Mouse (Mus musculus) thymus, adult 2 months (tissue): ENCODE measurements around the gene Poldip3. TPM values are rescaled to one million over a fixed set of nuclear protein-coding genes. Genes with fewer than 3 reads are reported as not detected.
A peak's percentile ranks its signal among the peaks of the same experiment; 100 is the strongest.
"Not testable (repeated sequence)": the region's sequence is repeated elsewhere in the genome, so short reads cannot be mapped to it uniquely, and the experiment has no call there.

Experiments used
- DNase-seq: peaks from one replicate; pipeline ENCODE4 v3.0.0; 2021
- H3K27ac ChIP-seq: fragments of 200-500 bp; 2 replicates; pipeline ENCODE4 v1.5.1; 2012; ENCODE audit warnings: low read length, control low read depth; ENCODE audit not compliant: control insufficient read depth, insufficient read depth
- H3K27me3 ChIP-seq: fragments of 200-500 bp; 2 replicates; pipeline ENCODE4 v1.6.1; 2012; ENCODE audit warnings: mild to moderate bottlenecking, low read length, moderate library complexity, mixed read lengths; ENCODE audit not compliant: control insufficient read depth, insufficient read depth
- H3K36me3 ChIP-seq: fragments of 200-500 bp; 2 replicates; pipeline ENCODE4 v1.6.1; 2012; ENCODE audit warnings: mild to moderate bottlenecking, low read length, moderate library complexity; ENCODE audit not compliant: control insufficient read depth, insufficient read depth
- H3K4me1 ChIP-seq: fragments of 200-500 bp; replicated peaks from 2 replicates; pipeline ENCODE4 v1.6.1; 2012; ENCODE audit warnings: low read length; ENCODE audit not compliant: control insufficient read depth, insufficient read depth
- H3K4me3 ChIP-seq: fragments of 200-500 bp; 2 replicates; pipeline ENCODE4 v1.5.1; 2012; ENCODE audit warnings: mild to moderate bottlenecking, low read length, control low read depth, moderate library complexity; ENCODE audit not compliant: control insufficient read depth, insufficient read depth
- CTCF ChIP-seq: fragments of 200-500 bp; IDR thresholded peaks from 2 replicates; pipeline ENCODE4 v1.5.1; 2012; ENCODE audit warnings: mild to moderate bottlenecking, control low read depth, low read length, moderate library complexity, borderline replicate concordance; ENCODE audit not compliant: control insufficient read depth, poor library complexity, insufficient read depth; ENCODE audit errors: extremely low read depth
- POLR2A ChIP-seq: fragments of 200-500 bp; IDR thresholded peaks from 2 replicates; pipeline ENCODE4 v1.6.1; 2012; ENCODE audit warnings: mild to moderate bottlenecking, low read length, control low read depth, moderate library complexity; ENCODE audit not compliant: control insufficient read depth, poor library complexity, insufficient read depth; ENCODE audit errors: extremely low read depth
- WGBS: fragments of 180-500 bp; shearing (Covaris S2); methylation state at CpG from one replicate; pipeline ENCODE4 v1.1.7; 2018; 5-methylcytosine and 5-hydroxymethylcytosine counted together
- polyA plus RNA-seq: library from polyadenylated mRNA; depleted of rRNA; stranded (reverse); fragments of >200 nt; gene quantifications from 2 replicates; pipeline ENCODE4 v1.2.3, GENCODE M21; 2012

Gene Poldip3
- polyA plus RNA-seq, 1 experiment = 108 TPM

- WGBS = under 1% methylated on average over 40 of the region's 41 CpGs
- Histone ChIP-seq H3K27ac (peak overlapping the region; percentile 83), H3K36me3 (no peaks in the 10 kb centered on the region), H3K4me1 (peaks cover 9% of the 10 kb centered on the region), H3K27me3 (no peaks in the 10 kb centered on the region), H3K4me3 (peak overlapping the region; percentile 98)
- TF ChIP-seq CTCF (no peak), POLR2A (no peak)
- DNase-seq = no peak
Measured at GRCm38 (mm10) chr15:83148801-83149195, 386 bp downstream of the Poldip3 start.

DNA sequence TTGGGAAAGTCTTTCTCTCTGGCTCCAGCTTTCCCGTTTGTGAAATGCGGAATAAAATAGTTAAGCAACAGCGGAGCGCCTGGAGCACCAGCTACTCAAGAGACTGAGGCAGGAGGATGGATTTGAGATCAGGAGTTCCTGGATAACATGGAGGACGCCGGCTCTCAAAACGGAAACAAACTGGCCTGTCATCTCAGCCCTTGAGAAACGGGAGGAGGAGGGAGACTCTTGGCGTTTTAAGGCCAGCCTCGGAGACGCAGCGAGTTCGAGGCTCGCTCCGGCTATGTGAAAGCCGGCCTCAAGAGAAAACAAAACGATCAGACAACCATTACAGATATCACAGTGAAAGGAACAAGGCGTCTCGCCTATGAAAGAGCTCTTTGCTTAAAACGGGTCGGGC lies 789 bp downstream of the Poldip3 start:
- Histone ChIP-seq H3K4me3 (peak overlapping the region; percentile 98), H3K36me3 (no peaks in the 10 kb centered on the region), H3K27me3 (no peaks in the 10 kb centered on the region), H3K4me1 (peaks cover 9% of the 10 kb centered on the region), H3K27ac (peak overlapping the region; percentile 83; the same call in 1 of the 2 replicates)
- TF ChIP-seq CTCF (no peak), POLR2A (no peak)
- WGBS = 2% methylated on average over 21 of the region's 21 CpGs
- no peak for DNase-seq

DNA sequence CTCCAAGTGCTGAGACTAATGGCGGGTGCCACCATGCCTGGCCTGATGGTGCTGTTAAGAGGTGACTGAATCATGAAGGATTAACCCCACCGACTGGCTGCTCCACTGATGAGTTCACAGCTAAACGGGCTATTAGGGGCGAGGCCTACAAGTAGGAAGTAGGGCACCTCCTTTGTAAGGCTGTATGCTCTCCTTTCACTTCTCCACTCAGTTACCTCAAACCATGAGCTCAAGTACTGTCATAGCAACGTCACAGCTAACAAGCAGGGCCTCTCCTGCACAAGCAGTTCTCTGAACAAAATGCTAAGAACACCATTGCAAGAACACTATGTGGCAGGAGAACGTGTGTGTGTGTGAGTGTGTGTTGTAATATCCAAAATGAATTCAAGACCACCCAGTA lies 3.6 kb downstream of the Poldip3 start:
- no peaks in the 10 kb centered on the region for H3K36me3 ChIP-seq
- no peaks in the 10 kb centered on the region for H3K27me3 ChIP-seq
- 78% methylated on average over 6 of the region's 6 CpGs for WGBS
- no peak for DNase-seq
- peaks cover 13% of the 10 kb centered on the region for H3K4me1 ChIP-seq
- no peak for TF ChIP-seq POLR2A
- TF ChIP-seq CTCF = no peak
- H3K4me3 ChIP-seq = no peak overlapping the region
- no peak overlapping the region for H3K27ac ChIP-seq

DNA sequence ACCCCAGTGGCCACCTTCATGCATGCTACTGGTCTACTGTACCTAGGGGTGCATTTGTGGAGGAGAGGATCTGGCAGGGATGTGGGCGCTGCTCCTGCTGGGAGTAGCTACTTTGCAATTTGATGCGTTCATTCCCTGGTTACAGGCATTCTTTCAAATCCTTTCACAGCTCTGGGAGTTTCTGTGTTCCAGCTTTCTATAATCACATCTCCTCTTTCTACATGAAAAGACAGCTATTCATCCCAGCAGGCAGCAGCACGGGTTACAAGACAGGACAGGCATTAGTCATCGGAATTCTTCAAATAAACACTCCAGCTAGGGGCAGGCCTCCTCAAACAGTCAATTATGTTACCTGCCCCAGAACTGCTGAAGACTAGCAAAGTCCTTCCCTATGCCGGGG lies 6.3 kb downstream of the Poldip3 start:
- no peak overlapping the region for H3K4me3 ChIP-seq
- peaks cover 5% of the 10 kb centered on the region for H3K36me3 ChIP-seq
- no peak overlapping the region for H3K27ac ChIP-seq
- WGBS = 91% methylated on average over 5 of the region's 5 CpGs
- H3K4me1 ChIP-seq = peaks cover 7% of the 10 kb centered on the region
- no peak for DNase-seq
- H3K27me3 ChIP-seq = no peaks in the 10 kb centered on the region
- TF ChIP-seq POLR2A = no peak
- TF ChIP-seq CTCF = no peak

DNA sequence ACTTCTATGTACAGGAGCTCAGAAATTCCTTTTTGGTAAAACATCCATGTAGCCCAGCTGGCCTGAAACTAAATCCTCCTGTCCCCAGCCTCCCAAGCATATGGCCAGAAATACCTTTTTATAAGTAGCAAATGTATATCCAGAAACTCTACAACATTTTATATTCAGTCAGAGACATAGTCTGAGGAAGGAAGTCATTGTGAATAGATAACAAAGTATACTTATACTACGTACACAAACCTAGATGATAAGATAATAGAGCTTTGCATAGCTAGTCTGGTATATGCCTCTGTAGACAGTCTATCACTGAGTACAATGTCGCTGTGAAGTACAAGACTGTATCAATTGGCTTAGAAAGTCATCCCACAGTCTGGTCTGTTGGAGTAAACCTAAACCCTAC lies 13.5 kb downstream of the Poldip3 start:
- DNase-seq = no peak
- no peaks in the 10 kb centered on the region for H3K27me3 ChIP-seq
- no peak overlapping the region for H3K27ac ChIP-seq
- H3K4me3 ChIP-seq = no peak overlapping the region
- H3K4me1 ChIP-seq = peaks cover 1% of the 10 kb centered on the region; the same call in 1 of the 2 replicates
- peaks cover 77% of the 10 kb centered on the region for H3K36me3 ChIP-seq
- WGBS = 86% methylated on average over 2 of the region's 2 CpGs
- no peak for TF ChIP-seq POLR2A
- no peak for TF ChIP-seq CTCF

DNA sequence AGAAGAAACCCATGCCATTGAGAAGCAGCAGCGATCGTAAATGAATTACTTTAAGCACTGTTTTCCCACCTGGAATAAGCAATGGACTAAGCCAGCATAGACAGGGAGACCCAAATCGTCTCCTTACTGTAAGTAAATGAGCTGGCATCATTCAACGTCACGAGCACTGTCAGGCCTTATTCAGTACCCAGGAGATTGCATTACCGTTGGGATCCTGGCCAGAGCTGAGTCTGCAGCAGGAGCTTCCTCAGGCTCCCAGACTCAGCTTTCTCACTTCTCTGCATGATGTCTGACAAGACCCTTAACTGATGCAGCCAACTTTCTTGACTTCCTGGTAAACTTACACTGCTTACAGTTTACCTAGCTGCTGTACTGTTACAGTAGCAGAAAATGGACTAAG lies 14.5 kb downstream of the Poldip3 start:
- H3K4me3 ChIP-seq = no peak overlapping the region
- H3K27me3 ChIP-seq = no peaks in the 10 kb centered on the region
- H3K36me3 ChIP-seq = peaks cover 87% of the 10 kb centered on the region
- TF ChIP-seq POLR2A = no peak
- no peak overlapping the region for H3K27ac ChIP-seq
- DNase-seq = no peak
- H3K4me1 ChIP-seq = no peaks in the 10 kb centered on the region
- 93% methylated on average over 6 of the region's 6 CpGs for WGBS

- no peak for DNase-seq
- Histone ChIP-seq H3K4me1 (no peaks in the 10 kb centered on the region), H3K27ac (no peak overlapping the region), H3K36me3 (peaks cover 85% of the 10 kb centered on the region), H3K27me3 (no peaks in the 10 kb centered on the region), H3K4me3 (no peak overlapping the region)
- 96% methylated on average over 7 of the region's 7 CpGs for WGBS
- TF ChIP-seq POLR2A (no peak), CTCF (no peak)
Measured at GRCm38 (mm10) chr15:83129530-83130231, 19.5 kb downstream of the Poldip3 start.

GRCm38 (mm10) chr15:83127037-83127436 lies 22.1 kb downstream of the Poldip3 start:
- not testable (repeated sequence) for H3K4me1 ChIP-seq, H3K27me3 ChIP-seq, H3K27ac ChIP-seq, DNase-seq, H3K4me3 ChIP-seq
- H3K36me3 ChIP-seq = peaks cover 59% of the 10 kb centered on the region
- WGBS = 99% methylated on average over 3 of the region's 3 CpGs
